Mouse (Mus musculus) frontal cortex, postnatal 14 days (tissue): ENCODE data around the gene Jtb.

Experiments used
- DNase-seq, 2 experiments: peaks; one replicate each; pipeline ENCODE4 v3.0.0; 2022; ENCODE audit warnings: low spot score in 2 of 2

Jtb gene

DNA sequence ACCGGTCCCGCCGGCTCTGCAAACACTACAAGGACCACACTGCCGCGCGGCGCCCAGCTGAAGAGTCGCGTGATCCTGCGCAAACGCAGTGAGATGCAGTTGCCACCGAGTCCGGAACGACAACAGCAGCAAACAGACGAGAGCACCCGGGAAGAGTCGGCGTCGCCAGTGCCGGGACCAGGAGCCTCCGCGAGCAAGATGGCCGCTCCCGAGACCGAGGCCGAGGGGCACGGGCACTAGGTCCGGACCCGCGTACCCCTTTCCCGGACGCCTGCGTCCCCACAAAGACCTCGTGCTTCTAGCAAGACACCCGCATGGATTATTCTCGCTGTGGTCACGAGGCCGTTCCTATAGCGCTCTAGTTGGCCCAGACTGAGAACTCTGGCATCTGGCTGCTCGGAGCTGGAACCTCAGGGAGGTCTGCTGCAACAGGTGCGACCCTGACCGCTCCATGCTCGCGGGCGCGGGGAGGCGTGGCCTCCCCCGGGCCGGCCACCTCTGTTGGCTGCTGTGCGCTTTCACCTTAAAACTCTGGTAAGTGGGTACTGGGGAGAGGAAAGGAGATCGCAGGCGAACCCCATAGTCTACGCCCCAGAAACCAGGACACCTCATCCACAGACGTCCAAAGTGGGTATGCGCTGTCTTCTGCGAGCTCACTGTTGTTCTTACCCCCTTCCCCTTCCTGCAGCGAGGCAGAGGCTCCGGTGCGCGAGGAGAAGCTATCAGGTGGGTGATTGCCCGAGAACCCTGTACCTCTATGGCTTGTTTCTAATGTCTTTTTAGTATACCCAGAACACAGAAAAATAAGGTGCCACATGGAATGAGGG is at the start of gene Jtb:
TSS of gene Jtb (plus strand) at position 91 of the 827 bp plus-strand sequence.
- DNase-seq: peak; percentile 91 to 93

- DNase-seq: no peak
Measured at GRCm38 (mm10) chr3:90183581-90183980, 47.8 kb upstream of the Jtb start.

DNA sequence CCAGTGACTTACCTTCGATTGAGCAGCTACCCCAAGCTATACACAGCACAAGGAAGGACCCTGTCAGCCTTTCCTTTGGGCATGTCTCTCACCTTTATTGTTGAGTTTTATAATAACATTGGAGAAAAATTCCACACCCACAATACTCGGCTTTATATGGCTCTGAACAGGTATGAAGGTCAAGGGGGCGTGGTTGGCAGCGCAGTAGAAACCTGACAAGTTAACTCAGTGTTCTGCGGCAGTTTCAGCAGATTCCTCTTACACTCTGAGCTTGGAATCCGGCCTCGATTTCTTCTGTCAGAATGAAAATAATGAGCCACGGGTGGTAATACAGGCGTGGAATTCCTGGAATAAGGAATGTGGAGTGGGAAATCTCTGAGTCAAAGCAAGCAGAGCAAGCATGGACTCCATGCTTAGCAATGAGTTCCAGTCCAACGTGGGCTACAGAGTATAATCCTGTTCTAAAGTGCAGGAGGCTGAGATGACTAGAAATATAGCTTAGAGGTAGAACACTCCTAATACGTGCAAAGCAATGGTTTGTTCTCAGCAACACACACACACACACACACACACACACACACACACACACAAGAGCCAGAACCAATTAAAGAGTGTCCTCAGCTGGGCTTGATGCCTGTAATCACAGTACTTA is 40.4 kb upstream of the Jtb start:
- no peak for DNase-seq

- no peak for DNase-seq
Measured at GRCm38 (mm10) chr3:90194759-90195158, 36.6 kb upstream of the Jtb start.

GRCm38 (mm10) chr3:90195644-90196043 is 35.8 kb upstream of the Jtb start:
- no peak for DNase-seq

DNA sequence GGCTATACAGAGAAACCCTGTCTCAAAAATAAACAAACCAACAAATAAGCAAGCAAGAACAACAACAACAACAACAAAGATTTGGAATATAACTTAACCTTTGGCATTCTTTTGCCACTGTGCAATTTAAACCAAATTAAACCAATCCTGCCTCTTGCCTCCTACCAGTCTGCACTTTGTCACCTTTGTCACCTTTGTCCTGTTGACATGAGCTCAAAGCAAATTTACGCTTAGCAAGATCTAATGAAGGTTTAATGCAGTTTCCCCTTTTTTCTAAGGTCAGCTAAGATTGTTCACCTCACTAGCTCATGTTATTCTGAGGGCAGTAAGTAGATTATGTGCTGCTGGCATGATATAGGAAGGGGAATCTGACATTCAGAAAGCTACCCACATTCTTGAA is 33.8 kb upstream of the Jtb start:
- no peak for DNase-seq

DNA sequence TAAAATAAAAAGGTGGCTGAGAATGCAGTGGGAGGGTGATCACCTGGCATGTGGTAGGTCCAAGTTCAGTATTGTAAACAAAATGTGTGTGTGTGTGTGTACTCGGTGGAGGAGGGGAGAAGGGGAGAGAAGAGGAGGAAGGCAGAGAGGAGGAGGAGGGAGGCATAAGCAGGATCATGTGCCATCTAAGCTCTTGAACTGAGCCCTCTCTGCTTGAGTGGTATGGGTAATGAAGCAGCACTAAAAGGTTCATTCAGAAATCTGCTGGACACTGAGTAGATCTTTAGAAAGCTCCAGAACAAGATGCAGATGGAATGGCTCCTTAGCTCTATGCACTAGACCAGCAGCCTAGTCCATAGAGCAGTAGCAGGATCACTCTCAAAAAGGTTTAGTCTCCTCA is 28.5 kb upstream of the Jtb start:
- no peak for DNase-seq

GRCm38 (mm10) chr3:90203619-90204018 is 27.8 kb upstream of the Jtb start:
- DNase-seq: no peak

- no peak for DNase-seq
Measured at GRCm38 (mm10) chr3:90204582-90204981, 26.8 kb upstream of the Jtb start.

DNA sequence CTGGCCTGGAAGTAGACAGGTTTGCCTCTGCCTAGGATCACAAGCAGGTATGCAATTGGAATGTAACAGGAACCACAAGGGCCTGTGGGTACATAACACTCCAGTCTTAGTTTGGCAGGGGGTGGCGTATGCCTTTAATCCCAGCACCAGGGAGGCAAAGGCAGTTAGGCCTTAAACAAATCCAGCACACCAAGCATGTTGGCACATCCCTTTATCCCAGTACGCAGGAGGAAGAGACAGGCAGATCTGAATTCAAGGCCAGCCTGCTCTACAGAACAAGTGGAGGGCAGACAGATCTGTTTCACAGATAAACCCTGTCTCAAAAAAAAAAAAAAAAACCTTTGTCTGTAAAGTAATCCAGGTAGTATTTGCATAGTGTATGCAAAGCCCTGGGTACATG is 22.7 kb upstream of the Jtb start:
- no peak for DNase-seq

DNA sequence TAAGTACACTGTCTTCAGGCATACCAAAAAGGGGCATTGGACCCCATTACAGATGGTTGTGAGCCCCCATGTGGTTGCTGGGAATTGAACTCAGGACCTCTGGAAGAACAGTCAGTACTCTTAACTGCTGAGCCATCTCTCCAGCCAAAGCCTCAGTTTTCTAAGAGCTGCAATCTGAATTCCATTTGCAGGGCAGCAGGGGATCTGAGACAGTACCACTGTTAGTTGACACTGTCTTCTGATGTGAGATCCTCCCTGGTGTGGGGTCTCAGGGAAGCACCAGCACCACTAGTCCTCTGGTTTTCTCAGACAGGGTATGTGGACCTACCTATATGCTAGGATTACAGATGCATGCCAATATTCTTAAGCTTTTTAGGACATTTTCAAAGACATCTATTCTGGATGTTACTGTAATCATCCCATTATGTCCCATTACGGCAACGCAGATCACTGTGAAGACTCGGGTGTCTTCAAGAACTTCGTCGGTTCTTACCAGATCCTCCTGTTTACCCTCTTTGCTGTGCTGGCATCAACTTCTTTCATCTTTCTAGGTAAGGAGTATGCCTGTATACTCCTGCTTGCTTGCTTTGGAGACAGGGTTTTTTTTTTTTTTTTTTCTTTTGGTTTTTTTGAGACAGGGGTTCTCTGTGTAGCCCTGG is 21.4 kb upstream of the Jtb start:
- no peak for DNase-seq

DNA sequence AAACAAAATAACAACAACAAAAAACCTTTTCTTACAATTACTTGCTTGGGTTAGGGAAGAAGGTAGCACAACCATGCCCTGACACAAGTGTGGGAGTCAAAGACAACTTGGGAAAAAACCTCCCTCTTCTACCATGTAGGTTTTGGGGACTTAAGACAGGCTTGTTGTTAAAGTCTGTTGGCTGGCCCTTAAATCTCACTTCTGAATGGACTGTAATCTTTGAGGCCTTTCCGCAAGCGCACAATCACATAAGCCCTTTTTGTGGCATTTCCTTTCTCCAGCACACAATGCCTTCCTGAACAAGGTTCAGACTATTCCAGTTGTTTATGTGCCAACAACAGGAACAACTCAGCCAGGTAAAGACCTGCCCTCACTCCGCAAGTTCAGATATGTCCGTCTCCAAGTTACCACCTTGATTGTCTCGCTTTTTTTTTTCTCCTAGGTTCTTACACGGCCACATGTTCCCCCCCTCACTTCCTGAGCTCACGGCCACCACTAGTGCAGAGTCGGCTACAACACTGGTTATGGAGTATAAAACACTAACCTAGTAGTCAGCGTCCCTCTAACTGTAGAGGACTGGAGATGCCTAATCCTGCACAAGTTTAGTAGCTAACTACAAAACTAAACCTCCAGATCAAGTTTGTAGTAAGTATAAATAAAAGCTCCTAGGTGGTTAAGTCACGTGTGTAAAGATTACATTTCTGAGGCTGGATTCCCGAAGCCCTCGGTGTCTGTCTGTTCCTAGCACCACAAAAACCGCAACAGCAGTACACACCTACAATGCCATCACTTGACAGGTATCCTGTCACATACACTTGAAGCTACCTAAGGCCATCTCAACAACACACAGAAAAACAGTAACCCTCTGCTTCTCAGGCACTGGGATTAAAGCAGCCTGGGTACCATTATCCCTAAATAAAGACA is 19.7 kb upstream of the Jtb start:
- DNase-seq: no peak

- no peak for DNase-seq
Measured at GRCm38 (mm10) chr3:90212723-90213122, 18.7 kb upstream of the Jtb start.

DNA sequence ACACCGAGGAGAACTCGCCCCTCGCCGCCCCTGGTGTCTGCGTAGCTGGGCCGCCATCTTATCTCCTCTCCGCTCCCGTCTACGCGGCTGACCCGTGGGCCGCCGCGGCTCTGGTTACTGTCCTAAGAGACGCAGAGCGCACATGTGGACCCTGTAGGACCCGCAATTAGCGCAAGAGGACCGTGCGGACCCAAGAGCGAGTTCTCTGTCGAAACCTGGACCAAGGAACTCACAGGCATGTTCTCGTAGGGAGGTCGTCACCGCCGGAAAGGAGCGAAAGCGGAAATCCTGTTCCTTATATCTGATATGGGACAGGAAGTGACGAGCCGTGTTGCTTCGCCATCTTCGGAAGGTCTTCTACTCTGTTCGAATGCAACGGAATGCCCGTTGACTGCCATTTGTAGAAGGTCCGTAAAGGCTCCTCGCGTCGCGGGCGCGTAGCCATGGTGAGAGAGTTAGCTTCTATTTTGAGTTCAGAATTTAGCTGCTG is 18.0 kb upstream of the Jtb start, which contains the start of the genes Rps27 and Rab13:
TSS of gene Rps27 (minus strand) at position 275 of the 490 bp plus-strand sequence.
TSS of gene Rab13 (plus strand) at position 319 of the 490 bp plus-strand sequence.
- DNase-seq: peak; percentile 87 to 89

- DNase-seq: peak in 1 of 2 experiments; percentile 20
Measured at GRCm38 (mm10) chr3:90213956-90214684, 17.3 kb upstream of the Jtb start.

DNA sequence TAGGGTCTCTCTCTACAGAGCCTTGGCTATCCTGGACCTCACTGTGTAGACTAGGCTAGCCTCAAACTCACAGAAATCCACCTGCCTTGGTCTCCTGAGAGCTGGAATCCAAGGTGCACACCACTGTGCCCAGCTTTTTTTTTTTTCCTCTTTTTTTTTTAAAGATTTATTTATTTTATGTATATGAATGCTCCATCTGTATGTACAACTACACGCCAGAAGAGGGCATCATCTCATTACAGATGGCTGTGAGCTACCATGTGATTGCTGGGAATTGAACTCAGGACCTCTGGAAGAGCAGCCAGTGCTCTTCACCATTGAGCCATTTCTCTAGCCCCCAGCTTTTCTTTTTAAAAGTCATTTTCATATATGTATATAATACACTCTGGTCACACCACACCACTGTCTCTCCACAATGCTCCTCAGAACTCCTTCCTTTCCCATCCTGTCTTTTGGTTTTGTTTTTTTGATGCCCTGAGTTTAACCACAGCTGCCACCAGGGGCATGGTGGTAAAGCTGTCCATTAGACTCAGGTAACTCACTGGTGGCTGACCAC is 15.5 kb upstream of the Jtb start:
- no peak for DNase-seq

GRCm38 (mm10) chr3:90220088-90220487 is 11.3 kb upstream of the Jtb start:
- peak in 1 of 2 experiments; percentile 30 for DNase-seq

DNA sequence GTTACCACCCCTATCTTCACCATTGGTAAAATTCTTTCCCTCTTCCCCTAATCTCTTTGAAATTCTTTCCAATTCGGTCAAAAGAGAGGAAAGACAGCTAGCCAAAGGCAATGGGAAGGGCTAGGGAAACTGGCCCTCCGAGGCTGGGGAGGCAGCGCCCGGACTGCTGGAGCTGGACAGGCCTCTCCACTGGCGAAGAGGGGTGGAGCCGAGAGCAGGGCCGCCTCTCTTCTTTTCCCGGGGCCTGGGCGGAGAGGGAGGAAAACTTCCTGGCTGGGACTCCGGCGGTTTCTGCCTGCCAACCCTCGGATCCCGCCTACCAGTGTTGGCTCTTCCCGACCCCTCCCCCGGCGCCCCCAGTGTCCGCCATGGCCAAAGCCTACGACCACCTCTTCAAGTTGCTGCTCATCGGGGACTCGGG is 10.9 kb upstream of the Jtb start:
- DNase-seq: peak in 1 of 2 experiments; percentile 25

DNA sequence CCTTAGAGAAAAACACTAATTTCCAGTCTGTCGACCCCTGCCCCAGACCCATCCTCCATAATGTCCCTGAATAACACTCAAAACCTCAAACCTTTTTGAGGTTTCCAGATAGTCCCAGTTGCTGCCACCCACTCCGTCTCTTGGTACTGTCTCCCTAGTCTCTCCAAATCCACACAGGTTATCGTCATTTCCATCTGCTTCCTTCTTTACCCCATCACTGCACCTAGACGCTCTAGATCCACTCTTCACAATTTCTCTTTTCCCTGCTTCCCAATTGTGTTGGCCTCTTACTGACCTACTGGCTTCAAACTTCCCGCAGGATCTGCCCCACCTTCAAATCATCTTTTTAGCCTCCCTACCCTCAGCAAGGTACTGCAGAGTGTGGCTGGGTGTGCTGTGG is 10.3 kb upstream of the Jtb start:
- DNase-seq: no peak

- no peak for DNase-seq
Measured at GRCm38 (mm10) chr3:90222455-90222854, 8.9 kb upstream of the Jtb start.
